Mouse (Mus musculus) C2C12 (cell line): ENCODE results near the gene Isg20l2.

Experiments used
- CTCF ChIP-seq: IDR thresholded peaks from one replicate; pipeline ENCODE4 v1.5.1; 2011; ENCODE audit not compliant: control insufficient read depth, insufficient read depth, insufficient read length
- FOSL1 ChIP-seq: IDR thresholded peaks from one replicate; pipeline ENCODE4 v1.8.0; 2011; ENCODE audit warnings: mild to moderate bottlenecking, low read length; ENCODE audit not compliant: poor library complexity, insufficient read depth, severe bottlenecking
- MAX ChIP-seq: IDR thresholded peaks from one replicate; pipeline ENCODE4 v1.6.1; 2011; ENCODE audit warnings: mild to moderate bottlenecking, control low read depth
- MYOD1 ChIP-seq: IDR thresholded peaks from one replicate; pipeline ENCODE4 v1.6.1; 2011; ENCODE audit warnings: low read depth; ENCODE audit not compliant: control insufficient read depth, insufficient read length
- MYOG ChIP-seq: IDR thresholded peaks from one replicate; pipeline ENCODE4 v1.6.1; 2011; ENCODE audit not compliant: control insufficient read depth, insufficient read length; ENCODE audit errors: extremely low read depth
- USF1 ChIP-seq: IDR thresholded peaks from one replicate; pipeline ENCODE4 v1.6.1; 2011; ENCODE audit warnings: low read depth, mild to moderate bottlenecking, control low read depth, moderate library complexity

DNA sequence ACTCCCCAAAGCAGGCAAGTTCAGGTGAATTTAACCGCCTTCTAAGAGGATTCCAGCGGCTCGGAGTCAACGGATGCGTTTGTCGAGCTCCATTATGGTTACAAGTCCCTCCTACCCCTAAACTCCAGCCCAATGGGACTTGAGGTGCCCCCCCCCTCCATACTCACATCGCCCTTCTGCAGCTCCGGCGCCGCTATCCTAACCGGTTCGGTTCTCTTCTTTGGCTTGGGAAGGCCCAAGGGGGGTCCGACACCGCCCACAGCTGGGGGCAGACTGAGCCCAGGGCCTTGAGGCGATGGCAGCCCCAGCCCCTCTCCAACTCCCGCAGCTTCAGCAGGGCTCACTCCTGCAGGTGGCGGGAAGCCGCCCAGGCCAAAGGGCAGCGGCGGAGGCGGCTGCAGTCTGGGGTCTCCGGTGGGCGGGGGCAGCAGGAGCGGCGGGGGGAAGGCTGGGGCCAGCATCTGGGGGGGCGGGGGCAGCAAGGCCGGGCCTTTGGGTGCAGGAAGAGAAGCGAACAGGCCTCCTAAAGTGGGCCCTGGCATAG, 45.3 kb upstream of the Isg20l2 start:
- TF ChIP-seq MAX, result no peak
- no peak for TF ChIP-seq CTCF
- no peak for TF ChIP-seq USF1
- no peak for TF ChIP-seq MYOG
- no peak for TF ChIP-seq FOSL1
- no peak for TF ChIP-seq MYOD1
